Mouse (Mus musculus) kidney, embryonic 16.5 days (tissue): ENCODE measurements around the gene Jhy. TPM values are rescaled to one million over a fixed set of nuclear protein-coding genes. Genes with fewer than 3 reads are reported as not detected.

ENCODE experiments used
- ATAC-seq: fragments of 200-750 bp; cut with Nextera tagmentation; 2 replicates; pipeline ENCODE4 v1.8.0; 2017; ENCODE audit warnings: moderate TSS enrichment; ENCODE audit not compliant: low FRiP score, low TSS enrichment
- H3K27ac ChIP-seq: fragments of 300-500 bp; sonication (generic); 2 replicates; pipeline ENCODE4 v1.5.1; 2014; ENCODE audit warnings: low read length
- H3K27me3 ChIP-seq: fragments of 300-500 bp; sonication (generic); 2 replicates; pipeline ENCODE4 v1.6.1; 2014; ENCODE audit warnings: low read length, control low read depth, mixed read lengths; ENCODE audit not compliant: insufficient read depth
- H3K36me3 ChIP-seq: fragments of 300-500 bp; sonication (generic); 2 replicates; pipeline ENCODE4 v1.6.1; 2014; ENCODE audit warnings: low read length, control low read depth, mixed read lengths; ENCODE audit not compliant: insufficient read depth
- H3K4me1 ChIP-seq: fragments of 300-500 bp; sonication (generic); 2 replicates; pipeline ENCODE4 v1.6.1; 2014; ENCODE audit warnings: low read length, control low read depth, mixed read lengths; ENCODE audit not compliant: insufficient read depth
- H3K4me2 ChIP-seq: fragments of 300-500 bp; sonication (generic); replicated peaks from 2 replicates; pipeline ENCODE4 v1.6.1; 2014; ENCODE audit warnings: low read depth, low read length
- H3K4me3 ChIP-seq: fragments of 300-500 bp; sonication (generic); 2 replicates; pipeline ENCODE4 v1.5.1; 2014; ENCODE audit warnings: mild to moderate bottlenecking, low read length
- H3K9ac ChIP-seq: fragments of 300-500 bp; sonication (generic); replicated peaks from 2 replicates; pipeline ENCODE4 v1.6.1; 2014; ENCODE audit warnings: low read length
- H3K9me3 ChIP-seq: fragments of 300-500 bp; sonication (generic); 2 replicates; pipeline ENCODE4 v1.6.1; 2016; ENCODE audit warnings: low read length, control low read depth
- WGBS: fragments of 180-500 bp; shearing (Covaris S2); extraction: QIAGEN DNeasy Blood & Tissue Kit; methylation state at CpG from one replicate; pipeline ENCODE4 v1.1.7; 2014; 5-methylcytosine and 5-hydroxymethylcytosine counted together
- polyA plus RNA-seq: library from polyadenylated mRNA; unstranded; fragments of >200 nt; fragmentation: Nextera tagmentation; extraction: Ambion mirVana; gene quantifications from 2 replicates; pipeline ENCODE4 v1.2.1, GENCODE M21; 2015

Jhy gene
- polyA plus RNA-seq, 1 experiment from 2014 or later: 0.07 TPM

DNA sequence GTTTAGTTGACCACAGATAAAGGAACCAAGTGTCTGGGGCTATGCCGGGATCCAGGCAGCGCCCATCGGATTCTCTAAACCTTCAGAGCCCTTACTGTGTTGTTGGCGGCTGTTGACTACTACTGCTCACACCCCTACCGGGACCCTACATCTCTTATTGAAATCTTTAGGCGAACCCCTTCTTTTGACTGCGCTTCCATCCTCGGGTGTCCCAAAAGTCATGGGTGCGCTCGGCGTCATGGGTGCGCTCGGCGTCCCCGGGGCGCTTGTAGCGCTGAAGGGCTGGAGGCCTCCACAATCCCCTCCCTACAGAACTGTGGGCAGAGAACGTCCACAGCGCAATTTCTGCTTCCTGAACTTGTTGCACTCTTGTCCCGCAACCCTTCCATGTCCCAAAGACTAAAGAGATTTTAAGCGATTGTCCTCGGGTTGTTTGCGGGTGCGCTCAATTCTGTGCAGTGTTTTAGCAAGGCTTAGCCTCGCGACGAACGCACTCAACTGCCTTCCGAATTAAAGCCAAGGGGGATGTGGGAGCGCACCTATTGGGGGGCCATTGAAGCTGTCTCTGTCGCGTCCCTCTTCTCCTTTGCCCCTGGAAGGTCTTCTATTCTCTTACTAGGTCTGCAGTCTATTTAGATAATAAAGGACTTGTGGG lies 85.5 kb downstream of the Jhy start:
- Histone ChIP-seq H3K4me1 (peaks cover 8% of the 10 kb centered on the region), H3K9ac (no peak overlapping the region), H3K27ac (no peak overlapping the region), H3K4me2 (no peak overlapping the region), H3K36me3 (no peaks in the 10 kb centered on the region), H3K27me3 (peaks cover 97% of the 10 kb centered on the region), H3K9me3 (no peaks in the 10 kb centered on the region), H3K4me3 (no peak overlapping the region)
- under 1% methylated on average over 32 of the region's 32 CpGs for WGBS
- no peak for ATAC-seq

DNA sequence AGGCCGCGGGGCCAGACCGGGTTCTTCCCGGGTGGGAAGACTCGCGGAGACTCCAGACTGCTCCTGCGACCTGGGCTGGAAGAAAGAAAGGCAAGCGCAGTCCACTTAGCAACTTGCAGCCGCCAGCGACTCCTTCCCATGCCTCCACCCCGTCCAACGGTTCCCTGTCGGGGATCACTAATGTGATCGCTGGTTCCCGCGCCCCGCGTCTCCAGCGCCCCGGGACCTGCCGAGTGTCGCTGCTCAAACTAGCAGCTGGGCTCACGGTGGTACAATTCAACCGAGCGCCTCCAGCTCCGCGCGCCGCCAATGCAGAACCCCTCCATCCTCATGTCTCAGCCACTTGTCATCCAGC lies 86.1 kb downstream of the Jhy start:
- WGBS: under 1% methylated on average over 26 of the region's 29 CpGs
- H3K4me3 ChIP-seq: peak overlapping the region; percentile 33
- peaks cover 8% of the 10 kb centered on the region for H3K4me1 ChIP-seq
- H3K27me3 ChIP-seq: peaks cover 97% of the 10 kb centered on the region
- no peaks in the 10 kb centered on the region for H3K9me3 ChIP-seq
- no peak for ATAC-seq
- H3K4me2 ChIP-seq: peak overlapping the region; percentile 34
- no peak overlapping the region for H3K9ac ChIP-seq
- H3K36me3 ChIP-seq: no peaks in the 10 kb centered on the region
- no peak overlapping the region for H3K27ac ChIP-seq

GRCm38 (mm10) chr9:40877146-40877880 lies 86.6 kb downstream of the Jhy start:
- Histone ChIP-seq H3K9ac (no peak overlapping the region), H3K9me3 (no peaks in the 10 kb centered on the region), H3K4me1 (peaks cover 8% of the 10 kb centered on the region), H3K4me3 (peak overlapping the region; percentile 33), H3K27me3 (peaks cover 97% of the 10 kb centered on the region), H3K36me3 (no peaks in the 10 kb centered on the region), H3K4me2 (peak overlapping the region; percentile 34), H3K27ac (no peak overlapping the region)
- no peak for ATAC-seq
- WGBS: 1% methylated on average over 42 of the region's 42 CpGs

DNA sequence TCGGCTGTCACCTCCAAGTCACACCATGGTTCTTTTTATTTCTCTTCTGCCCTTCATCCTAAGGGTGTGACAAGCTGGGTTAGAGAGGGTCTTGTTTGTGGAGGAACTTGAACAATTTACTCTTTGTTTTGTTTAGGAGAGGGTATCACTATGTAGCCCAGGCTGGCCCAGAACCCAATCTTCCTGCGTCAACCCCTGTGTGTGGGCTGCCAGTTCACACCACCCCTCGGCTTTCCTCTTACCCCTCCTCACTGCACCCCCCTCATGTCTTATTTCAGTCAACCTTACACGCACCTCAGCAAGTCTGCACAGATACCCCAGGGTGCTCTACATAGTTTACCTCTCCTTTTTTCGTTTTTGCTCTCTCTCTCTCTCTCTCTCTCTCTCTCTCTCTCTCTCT lies 87.2 kb downstream of the Jhy start:
- ATAC-seq: no peak
- 4% methylated on average over 5 of the region's 5 CpGs for WGBS
- Histone ChIP-seq H3K27ac (no peak overlapping the region), H3K4me1 (peaks cover 8% of the 10 kb centered on the region), H3K4me2 (no peak overlapping the region), H3K27me3 (peaks cover 97% of the 10 kb centered on the region), H3K9ac (no peak overlapping the region), H3K36me3 (no peaks in the 10 kb centered on the region), H3K9me3 (no peaks in the 10 kb centered on the region), H3K4me3 (no peak overlapping the region)

GRCm38 (mm10) chr9:40876164-40876563 lies 87.8 kb downstream of the Jhy start:
- no peak for ATAC-seq
- H3K4me3 ChIP-seq: no peak overlapping the region
- H3K36me3 ChIP-seq: no peaks in the 10 kb centered on the region
- H3K27me3 ChIP-seq: peaks cover 97% of the 10 kb centered on the region
- no peak overlapping the region for H3K4me2 ChIP-seq
- no peaks in the 10 kb centered on the region for H3K9me3 ChIP-seq
- peaks cover 10% of the 10 kb centered on the region for H3K4me1 ChIP-seq
- H3K9ac ChIP-seq: no peak overlapping the region
- 1% methylated on average over 29 of the region's 29 CpGs for WGBS
- no peak overlapping the region for H3K27ac ChIP-seq

- Histone ChIP-seq H3K4me3 (no peak overlapping the region), H3K4me2 (no peak overlapping the region), H3K9ac (no peak overlapping the region), H3K36me3 (no peaks in the 10 kb centered on the region), H3K4me1 (peaks cover 10% of the 10 kb centered on the region), H3K9me3 (no peaks in the 10 kb centered on the region), H3K27me3 (peaks cover 95% of the 10 kb centered on the region), H3K27ac (no peak overlapping the region)
- no peak for ATAC-seq
- WGBS: 2% methylated on average over 17 of the region's 17 CpGs
These were observed 88.5 kb downstream of the Jhy start for GRCm38 (mm10) chr9:40875431-40875830.

- no peaks in the 10 kb centered on the region for H3K36me3 ChIP-seq
- H3K27me3 ChIP-seq: peaks cover 95% of the 10 kb centered on the region
- WGBS: 3% methylated on average over 4 of the region's 4 CpGs
- H3K9me3 ChIP-seq: no peaks in the 10 kb centered on the region
- H3K27ac ChIP-seq: no peak overlapping the region
- no peak overlapping the region for H3K4me3 ChIP-seq
- H3K4me1 ChIP-seq: peaks cover 10% of the 10 kb centered on the region
- ATAC-seq: no peak
- H3K9ac ChIP-seq: no peak overlapping the region
- H3K4me2 ChIP-seq: no peak overlapping the region
These were observed 89.0 kb downstream of the Jhy start for GRCm38 (mm10) chr9:40874961-40875360.

DNA sequence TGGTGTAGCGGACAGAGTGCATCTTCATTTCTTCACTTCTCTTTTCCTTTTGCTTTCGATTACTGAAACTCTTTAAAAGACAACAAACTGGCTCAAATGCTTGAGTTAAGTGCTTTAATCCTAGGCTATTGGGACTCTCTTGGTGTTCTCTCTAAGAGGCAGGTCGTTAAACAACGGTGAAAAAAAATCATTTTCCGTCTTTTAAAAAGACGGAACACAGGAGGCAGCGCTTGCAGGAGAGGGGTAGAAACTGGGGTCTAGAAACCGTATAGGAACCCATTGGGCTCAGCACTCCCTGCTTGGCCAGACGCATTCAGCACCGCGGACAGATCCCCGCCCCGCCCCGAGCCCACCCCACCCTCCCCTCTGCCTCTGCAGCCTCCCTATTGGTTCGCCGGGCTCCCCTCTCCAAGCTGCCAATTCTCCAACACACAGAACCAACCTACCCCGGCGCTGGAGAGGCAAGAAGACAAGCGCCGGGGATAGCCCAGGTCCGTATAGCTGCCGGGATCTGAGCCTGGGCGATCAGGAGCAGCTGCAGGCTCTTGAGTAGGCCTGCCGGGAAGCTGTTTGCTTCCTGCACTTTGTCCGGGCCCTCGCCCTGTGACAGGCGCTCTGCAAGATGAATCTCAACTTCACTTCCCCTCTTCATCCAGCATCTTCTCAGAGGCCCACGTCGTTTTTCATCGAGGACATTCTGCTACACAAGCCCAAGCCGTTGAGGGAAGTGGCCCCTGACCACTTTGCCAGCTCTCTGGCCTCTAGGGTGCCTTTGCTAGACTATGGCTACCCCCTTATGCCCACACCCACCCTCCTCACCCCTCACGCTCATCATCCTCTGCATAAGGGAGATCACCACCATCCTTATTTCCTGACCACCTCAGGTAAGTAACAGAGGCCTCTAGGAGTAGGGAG lies 90.1 kb downstream of the Jhy start, which contains the start of gene Bsx:
TSS of gene Bsx (plus strand) at position 572 of the 915 bp plus-strand sequence.
- peak; percentile 91 for ATAC-seq
- Histone ChIP-seq H3K9me3 (no peaks in the 10 kb centered on the region), H3K27ac (no peak within 1 kb of the TSS), H3K9ac (no peak within 1 kb of the TSS), H3K27me3 (peaks cover 95% of the 10 kb centered on the region), H3K36me3 (no peaks in the 10 kb centered on the region), H3K4me2 (peak within 1 kb of the TSS; percentile 48), H3K4me1 (peaks cover 10% of the 10 kb centered on the region), H3K4me3 (peak within 1 kb of the TSS; percentile 29)
- WGBS: 3% methylated on average over 32 of the region's 32 CpGs

- no peaks in the 10 kb centered on the region for H3K36me3 ChIP-seq
- no peak overlapping the region for H3K27ac ChIP-seq
- peaks cover 7% of the 10 kb centered on the region; the same call in 1 of the 2 replicates for H3K4me1 ChIP-seq
- 0 out of 2 replicates have a peak overlapping the region, but pooled peaks have one; percentile 29 for H3K4me2 ChIP-seq
- H3K27me3 ChIP-seq: peaks cover 87% of the 10 kb centered on the region
- no peaks in the 10 kb centered on the region for H3K9me3 ChIP-seq
- ATAC-seq: no peak
- WGBS: 7% methylated on average over 8 of the region's 8 CpGs
- 0 out of 2 replicates have a peak overlapping the region, but pooled peaks have one; percentile 6 for H3K4me3 ChIP-seq
- no peak overlapping the region for H3K9ac ChIP-seq
These were observed 91.8 kb downstream of the Jhy start for GRCm38 (mm10) chr9:40872156-40872478.
